Mouse (Mus musculus) splenic B cell, adult 2 months (primary cell): Measurements from ENCODE around the gene Sucla2.

Experiments
- DNase-seq: peaks from one replicate; pipeline ENCODE4 v3.0.0-alpha.2; 2011; ENCODE audit warnings: low read depth, low spot score
- H3K27me3 ChIP-seq: 2 replicates; pipeline ENCODE4 v1.6.1; 2012; ENCODE audit warnings: mild to moderate bottlenecking, low read length, moderate library complexity, mixed read lengths; ENCODE audit not compliant: control insufficient read depth, poor library complexity, insufficient read depth, severe bottlenecking
- H3K36me3 ChIP-seq: 2 replicates; pipeline ENCODE4 v1.6.1; 2012; ENCODE audit warnings: mild to moderate bottlenecking, low read length, moderate library complexity, mixed read lengths; ENCODE audit not compliant: control insufficient read depth, poor library complexity, insufficient read depth, severe bottlenecking

Sucla2 gene

DNA sequence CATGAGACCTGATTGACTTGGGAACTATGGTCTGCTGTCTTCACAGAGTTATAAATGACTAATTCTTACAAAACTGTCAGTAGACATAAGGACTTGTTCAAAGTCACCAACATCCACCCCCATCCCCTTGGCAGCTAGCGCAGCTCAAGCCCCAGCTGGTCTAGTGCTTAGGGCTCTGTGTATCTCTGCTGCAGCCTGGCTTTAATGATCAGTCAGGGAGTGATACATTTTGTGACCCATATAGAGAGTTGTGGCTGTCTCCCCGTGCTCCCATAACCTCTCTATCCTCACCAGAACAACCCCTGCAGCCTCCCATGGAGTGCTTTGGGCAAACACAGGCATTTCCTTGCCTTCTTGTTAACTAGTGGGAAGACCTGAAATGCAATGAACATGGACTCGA is 95.8 kb downstream of the Sucla2 start:
- H3K36me3 ChIP-seq = no peaks in the 10 kb centered on the region

DNA sequence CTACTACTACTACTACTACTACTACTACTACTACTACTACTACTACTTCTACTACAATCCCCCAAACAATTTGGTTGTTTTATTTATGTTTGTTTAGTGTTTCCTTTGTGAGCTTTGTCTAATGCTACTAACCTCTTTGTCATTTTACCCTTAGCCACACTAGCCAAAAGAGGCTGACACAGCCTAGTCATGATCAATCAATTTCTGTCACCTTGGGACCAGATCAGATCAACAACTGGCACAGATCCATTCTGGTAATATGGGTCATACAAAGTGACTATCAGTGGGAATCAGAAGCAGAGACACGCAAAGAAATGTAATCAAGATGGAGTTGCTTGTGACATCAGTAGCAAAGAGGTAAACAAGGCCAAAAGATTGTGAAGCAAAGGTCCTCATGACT is 97.9 kb downstream of the Sucla2 start:
- DNase-seq = no peak
- no peaks in the 10 kb centered on the region for H3K36me3 ChIP-seq
- H3K27me3 ChIP-seq = no peaks in the 10 kb centered on the region

More for the DNA sequence above, 95.8 kb downstream of the Sucla2 start:
- no peaks in the 10 kb centered on the region for H3K27me3 ChIP-seq
- DNase-seq = no peak

DNA sequence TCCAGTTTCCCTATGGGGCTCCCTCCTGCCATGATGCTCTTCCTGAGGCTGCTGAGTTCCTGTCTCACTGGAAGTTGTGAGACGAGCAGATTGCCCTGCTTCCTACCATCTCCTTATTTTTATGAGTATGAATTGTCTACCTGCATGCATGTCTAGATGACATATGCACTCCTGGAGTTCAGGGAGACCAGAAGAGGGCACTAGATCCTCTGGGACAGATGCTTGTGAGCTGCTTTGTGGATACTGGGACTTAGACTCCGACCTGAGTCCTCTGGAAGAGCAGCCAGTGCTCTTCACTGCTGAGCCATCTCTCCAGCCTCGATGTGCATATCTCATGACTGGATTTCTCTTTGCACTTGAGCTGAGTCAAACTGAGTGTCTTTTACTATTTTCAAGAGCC is 100.3 kb downstream of the Sucla2 start:
- no peaks in the 10 kb centered on the region for H3K27me3 ChIP-seq
- H3K36me3 ChIP-seq = no peaks in the 10 kb centered on the region
- no peak for DNase-seq

DNA sequence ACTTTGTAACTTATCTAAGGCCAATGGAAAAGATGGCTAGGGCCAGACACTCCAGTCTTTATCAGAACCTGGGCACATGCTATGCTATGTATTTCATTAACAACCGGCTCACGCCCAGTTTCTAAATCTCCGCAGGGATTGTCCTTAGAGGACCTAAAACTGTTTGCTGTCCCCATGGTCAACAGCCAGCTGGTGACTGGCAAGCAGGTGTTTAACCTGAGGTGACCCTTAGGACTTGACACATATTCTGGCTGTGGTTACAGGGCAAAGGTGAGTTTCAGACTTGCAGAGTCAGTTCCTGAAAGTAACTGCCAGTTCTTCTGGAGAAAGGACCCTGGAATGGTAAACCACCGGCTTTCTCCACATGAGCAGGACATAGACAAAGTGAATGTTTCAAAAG is 106.4 kb downstream of the Sucla2 start:
- no peak for DNase-seq
- H3K27me3 ChIP-seq = no peaks in the 10 kb centered on the region

DNA sequence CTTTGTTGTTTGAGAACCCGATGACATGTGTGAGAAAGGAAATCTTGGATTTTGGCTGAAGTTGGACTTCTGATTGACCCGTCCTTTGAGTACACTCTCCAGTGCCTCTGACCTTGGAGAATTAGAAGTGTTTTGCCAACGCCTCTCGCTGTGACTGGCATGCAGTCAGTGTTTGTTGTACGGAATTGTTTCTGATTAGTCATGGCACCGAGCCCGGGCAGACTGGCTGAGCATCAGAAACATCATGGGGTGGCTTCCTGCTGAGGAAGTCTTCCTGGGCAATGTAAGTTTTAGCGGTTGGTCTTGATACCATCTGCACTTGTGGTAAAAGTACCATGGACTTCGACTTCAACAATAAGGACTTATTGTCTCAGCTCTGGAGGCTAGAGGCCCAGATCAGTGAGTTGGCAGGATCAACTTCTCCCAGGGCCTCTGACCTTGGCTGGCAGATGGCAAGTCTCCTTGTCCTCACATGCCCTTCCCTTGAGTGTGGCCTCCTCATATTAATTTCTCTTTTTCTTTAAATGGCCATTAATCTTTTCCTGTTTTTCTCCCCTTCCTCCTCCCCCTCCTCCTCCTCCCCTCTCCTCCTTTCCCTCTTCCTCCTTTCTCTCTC is 107.6 kb downstream of the Sucla2 start:
- no peaks in the 10 kb centered on the region for H3K36me3 ChIP-seq
- DNase-seq = no peak
- no peaks in the 10 kb centered on the region for H3K27me3 ChIP-seq

More for the DNA sequence above, 106.4 kb downstream of the Sucla2 start:
- H3K36me3 ChIP-seq = no peaks in the 10 kb centered on the region

DNA sequence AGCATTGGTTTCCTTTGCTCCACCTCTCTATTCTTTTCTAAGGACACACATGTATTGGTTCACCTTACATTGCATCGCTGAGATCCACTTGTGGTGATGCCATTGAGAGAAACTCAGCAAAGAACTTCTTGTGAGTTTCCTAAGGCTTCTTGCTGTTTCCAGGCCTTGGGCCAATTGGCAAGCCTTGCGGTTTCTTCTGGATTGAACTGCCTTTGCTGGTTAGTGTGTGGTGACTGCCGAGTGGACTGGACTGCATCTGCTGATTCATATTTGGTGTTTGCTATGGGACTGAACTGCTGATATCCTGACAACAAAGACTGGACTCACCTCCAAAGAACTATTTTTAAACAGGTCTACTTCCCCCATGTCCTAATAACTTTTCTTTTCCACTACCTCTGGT is 109.2 kb downstream of the Sucla2 start:
- H3K36me3 ChIP-seq = no peaks in the 10 kb centered on the region
- DNase-seq = no peak
- no peaks in the 10 kb centered on the region for H3K27me3 ChIP-seq

DNA sequence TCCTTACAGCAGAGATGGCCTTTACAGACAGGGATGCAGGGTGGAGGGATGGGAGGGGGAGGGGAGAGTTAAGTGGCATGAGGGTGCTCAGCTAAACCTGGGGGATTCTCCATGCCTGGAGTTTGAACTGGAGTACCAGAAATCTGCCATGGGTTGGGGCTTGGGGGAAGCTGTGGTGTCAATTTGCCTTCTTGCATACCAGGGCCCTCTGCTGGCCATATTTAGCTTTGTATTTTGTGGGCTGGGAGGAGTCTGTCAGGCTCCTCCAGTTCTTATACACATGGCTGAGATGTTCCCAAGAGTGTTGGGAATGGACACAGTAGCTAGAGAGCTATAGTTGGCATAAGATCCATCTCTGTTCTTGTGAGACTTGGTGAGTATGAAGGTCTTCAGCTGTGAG is 112.3 kb downstream of the Sucla2 start:
- DNase-seq = no peak
- H3K27me3 ChIP-seq = no peaks in the 10 kb centered on the region
- no peaks in the 10 kb centered on the region for H3K36me3 ChIP-seq
